Mouse (Mus musculus): ENCODE measurements at regions not wholly inside any gene's neighbourhood (a gene's known extent, or its start where the extent isn't known, plus 50 kb on each side); places are given as distances from the start of the nearest gene placed in this dataset.
"Not testable (repeated sequence)": the region's sequence is repeated elsewhere in the genome, so short reads cannot be mapped to it uniquely, and the experiment has no call there.

GRCm38 (mm10) chr15:60285321-60285720 lies 268.9 kb upstream of the 4933412E24Rik start:
- Histone ChIP-seq H3K36me3 (ENCODE audit: control insufficient read depth, insufficient read depth, low read length) (no peaks in the 10 kb centered on the region), H3K27ac (replicated peaks in 1 of 2; ENCODE audit: control insufficient read depth in 1 of 2, insufficient read depth in 1 of 2, low read depth in 2 of 2, low read length in 2 of 2) (no peak overlapping the region), H3K27me3 (ENCODE audit: control insufficient read depth, insufficient read depth, low read length) (no peaks in the 10 kb centered on the region), H3K4me2 (ENCODE audit: low read length) (no peak overlapping the region), H3K4me3 (ENCODE audit: control insufficient read depth in 1 of 2, insufficient read depth in 1 of 2, low read depth in 1 of 2, low read length in 2 of 2) (no peak overlapping the region), H3K9me3 (ENCODE audit: control insufficient read depth, low read length) (no peaks in the 10 kb centered on the region), H3K9ac (ENCODE audit: low read length) (no peak overlapping the region), H3K4me1 (ENCODE audit: control insufficient read depth in 2 of 2, insufficient read depth in 2 of 2, low read length in 2 of 2) (no peaks in the 10 kb centered on the region)
- WGBS: 83% methylated on average over 4 of the region's 4 CpGs
- ATAC-seq (ENCODE audit: insufficient number of reproducible peaks, insufficient read depth, low FRiP score, low read depth): no peak

DNA sequence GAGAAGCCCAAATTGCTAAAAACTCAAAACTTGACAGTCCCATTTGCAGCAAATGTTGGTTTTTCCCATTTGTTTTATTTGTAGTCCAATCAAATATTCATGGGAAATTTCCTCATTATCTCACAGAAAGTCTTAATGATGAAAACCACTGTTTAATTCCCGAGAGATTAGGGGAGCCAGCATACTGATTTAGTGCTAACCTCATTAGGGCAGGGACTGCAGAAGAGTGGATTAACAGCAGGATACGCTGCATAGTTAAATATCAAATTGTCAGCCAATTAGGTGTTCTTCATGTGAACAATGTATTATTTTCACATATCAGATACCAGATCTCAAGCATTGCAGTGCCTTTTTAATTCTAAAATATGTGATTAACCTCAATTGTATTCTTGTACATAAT lies 264.0 kb upstream of the 4933412E24Rik start:
- 82% methylated on average over 2 of the region's 2 CpGs for WGBS
- H3K27me3 ChIP-seq (ENCODE audit: control insufficient read depth, insufficient read depth, low read length): no peaks in the 10 kb centered on the region
- H3K9ac ChIP-seq (ENCODE audit: low read length): no peak overlapping the region
- no peak overlapping the region for H3K4me2 ChIP-seq (ENCODE audit: low read length)
- H3K4me1 ChIP-seq (ENCODE audit: control insufficient read depth in 2 of 2, insufficient read depth in 2 of 2, low read length in 2 of 2): no peaks in the 10 kb centered on the region
- H3K36me3 ChIP-seq (ENCODE audit: control insufficient read depth, insufficient read depth, low read length): no peaks in the 10 kb centered on the region
- H3K4me3 ChIP-seq (ENCODE audit: control insufficient read depth in 1 of 2, insufficient read depth in 1 of 2, low read depth in 1 of 2, low read length in 2 of 2): no peak overlapping the region
- no peak for ATAC-seq (ENCODE audit: insufficient number of reproducible peaks, insufficient read depth, low FRiP score, low read depth)
- H3K27ac ChIP-seq (replicated peaks in 1 of 2; ENCODE audit: control insufficient read depth in 1 of 2, insufficient read depth in 1 of 2, low read depth in 2 of 2, low read length in 2 of 2): no peak overlapping the region
- no peaks in the 10 kb centered on the region for H3K9me3 ChIP-seq (ENCODE audit: control insufficient read depth, low read length)

DNA sequence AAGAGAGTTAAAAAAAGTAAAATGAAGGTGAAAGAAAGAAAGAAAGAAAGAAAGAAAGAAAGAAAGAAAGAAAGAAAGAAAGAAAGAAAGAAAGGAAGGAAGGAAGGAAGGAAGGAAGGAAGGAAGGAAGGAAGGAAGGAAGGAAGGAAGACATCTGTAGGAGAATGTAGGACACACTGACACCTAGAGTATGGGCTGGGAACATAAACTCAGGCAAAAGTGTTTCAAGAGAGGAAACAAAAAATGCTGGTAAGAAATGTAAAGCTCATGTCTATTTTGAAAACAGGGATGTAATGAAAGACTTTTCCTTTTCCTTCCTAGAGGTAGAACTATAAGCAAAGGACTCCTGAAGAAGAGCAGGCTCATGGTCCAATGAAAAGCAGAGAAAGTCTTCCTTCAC lies 237.2 kb upstream of the 4933412E24Rik start:
- not testable (repeated sequence) for H3K36me3 ChIP-seq (ENCODE audit: control insufficient read depth, insufficient read depth, low read length); H3K4me2 ChIP-seq (ENCODE audit: low read length); H3K4me1 ChIP-seq (ENCODE audit: control insufficient read depth in 2 of 2, insufficient read depth in 2 of 2, low read length in 2 of 2); H3K27me3 ChIP-seq (ENCODE audit: control insufficient read depth, insufficient read depth, low read length); H3K9me3 ChIP-seq (ENCODE audit: control insufficient read depth, low read length); H3K4me3 ChIP-seq (ENCODE audit: control insufficient read depth in 1 of 2, insufficient read depth in 1 of 2, low read depth in 1 of 2, low read length in 2 of 2); H3K9ac ChIP-seq (ENCODE audit: low read length); H3K27ac ChIP-seq (replicated peaks in 1 of 2; ENCODE audit: control insufficient read depth in 1 of 2, insufficient read depth in 1 of 2, low read depth in 2 of 2, low read length in 2 of 2); ATAC-seq (ENCODE audit: insufficient number of reproducible peaks, insufficient read depth, low FRiP score, low read depth)

GRCm38 (mm10) chr15:60226335-60226938 lies 210.0 kb upstream of the 4933412E24Rik start:
- H3K4me3 ChIP-seq (ENCODE audit: control insufficient read depth in 1 of 2, insufficient read depth in 1 of 2, low read depth in 1 of 2, low read length in 2 of 2): no peak overlapping the region
- H3K4me1 ChIP-seq (ENCODE audit: control insufficient read depth in 2 of 2, insufficient read depth in 2 of 2, low read length in 2 of 2): peaks cover 0 to 15% of the 10 kb centered on the region in 2 experiments; a peak in 3 of 4 replicates
- WGBS: 12% methylated on average over 4 of the region's 4 CpGs
- H3K4me2 ChIP-seq (ENCODE audit: low read length): no peak overlapping the region
- H3K27ac ChIP-seq (replicated peaks in 1 of 2; ENCODE audit: control insufficient read depth in 1 of 2, insufficient read depth in 1 of 2, low read depth in 2 of 2, low read length in 2 of 2): peak overlapping the region in 1 of 2 experiments; percentile 33; a peak in 1 of 4 replicates
- H3K27me3 ChIP-seq (ENCODE audit: control insufficient read depth, insufficient read depth, low read length): no peaks in the 10 kb centered on the region
- no peaks in the 10 kb centered on the region for H3K9me3 ChIP-seq (ENCODE audit: control insufficient read depth, low read length)
- no peak for ATAC-seq (ENCODE audit: insufficient number of reproducible peaks, insufficient read depth, low FRiP score, low read depth)
- H3K9ac ChIP-seq (ENCODE audit: low read length): no peak overlapping the region
- no peaks in the 10 kb centered on the region for H3K36me3 ChIP-seq (ENCODE audit: control insufficient read depth, insufficient read depth, low read length)

DNA sequence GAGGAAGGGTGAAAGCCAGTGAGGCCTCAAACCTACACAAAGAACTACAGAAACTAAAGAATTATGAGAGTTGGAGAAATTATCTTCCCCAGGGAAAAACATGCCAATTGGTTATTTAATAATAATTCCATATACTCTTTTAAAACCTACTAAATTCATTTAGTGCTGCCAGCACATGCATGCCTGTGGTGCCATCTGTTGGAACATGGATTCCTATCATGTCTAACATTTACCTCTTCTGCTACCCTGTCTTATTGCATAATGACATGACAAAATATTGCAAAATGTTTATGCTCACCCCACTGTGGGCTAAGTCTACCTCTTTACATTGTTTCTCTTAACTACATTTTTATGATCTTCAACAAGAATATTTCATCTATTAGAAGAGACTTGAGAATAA lies 178.7 kb upstream of the 4933412E24Rik start:
- no peaks in the 10 kb centered on the region for H3K4me1 ChIP-seq (ENCODE audit: control insufficient read depth in 2 of 2, insufficient read depth in 2 of 2, low read length in 2 of 2)
- no peaks in the 10 kb centered on the region for H3K36me3 ChIP-seq (ENCODE audit: control insufficient read depth, insufficient read depth, low read length)
- H3K4me2 ChIP-seq (ENCODE audit: low read length): no peak overlapping the region
- H3K9me3 ChIP-seq (ENCODE audit: control insufficient read depth, low read length): no peaks in the 10 kb centered on the region
- no peak overlapping the region for H3K9ac ChIP-seq (ENCODE audit: low read length)
- no peaks in the 10 kb centered on the region for H3K27me3 ChIP-seq (ENCODE audit: control insufficient read depth, insufficient read depth, low read length)
- H3K4me3 ChIP-seq (ENCODE audit: control insufficient read depth in 1 of 2, insufficient read depth in 1 of 2, low read depth in 1 of 2, low read length in 2 of 2): no peak overlapping the region
- H3K27ac ChIP-seq (replicated peaks in 1 of 2; ENCODE audit: control insufficient read depth in 1 of 2, insufficient read depth in 1 of 2, low read depth in 2 of 2, low read length in 2 of 2): no peak overlapping the region
- ATAC-seq (ENCODE audit: insufficient number of reproducible peaks, insufficient read depth, low FRiP score, low read depth): no peak

DNA sequence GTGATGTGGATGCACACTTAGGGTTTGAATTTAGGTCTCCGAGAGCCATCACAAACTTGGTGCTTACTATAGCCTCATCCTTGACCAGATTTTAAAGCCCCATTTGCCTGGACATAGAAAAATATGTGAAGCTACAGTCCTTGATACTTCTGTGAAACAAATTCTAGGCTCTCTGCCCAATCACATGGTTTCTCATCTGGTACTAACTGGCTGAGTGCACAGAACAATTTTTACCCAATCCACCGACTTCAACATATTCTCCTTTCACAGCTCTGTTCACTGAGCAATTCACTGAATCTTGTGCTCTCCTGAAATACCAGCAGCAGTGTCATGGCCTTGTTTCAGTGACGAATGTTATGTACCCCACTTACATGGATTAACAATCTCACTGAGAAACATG lies 176.7 kb upstream of the 4933412E24Rik start:
- Histone ChIP-seq H3K9me3 (ENCODE audit: control insufficient read depth, low read length) (no peaks in the 10 kb centered on the region), H3K36me3 (ENCODE audit: control insufficient read depth, insufficient read depth, low read length) (no peaks in the 10 kb centered on the region), H3K4me1 (ENCODE audit: control insufficient read depth in 2 of 2, insufficient read depth in 2 of 2, low read length in 2 of 2) (no peaks in the 10 kb centered on the region), H3K27ac (replicated peaks in 1 of 2; ENCODE audit: control insufficient read depth in 1 of 2, insufficient read depth in 1 of 2, low read depth in 2 of 2, low read length in 2 of 2) (no peak overlapping the region), H3K9ac (ENCODE audit: low read length) (no peak overlapping the region), H3K4me3 (ENCODE audit: control insufficient read depth in 1 of 2, insufficient read depth in 1 of 2, low read depth in 1 of 2, low read length in 2 of 2) (no peak overlapping the region), H3K27me3 (ENCODE audit: control insufficient read depth, insufficient read depth, low read length) (no peaks in the 10 kb centered on the region), H3K4me2 (ENCODE audit: low read length) (no peak overlapping the region)
- WGBS: 81% methylated on average over 3 of the region's 3 CpGs
- no peak for ATAC-seq (ENCODE audit: insufficient number of reproducible peaks, insufficient read depth, low FRiP score, low read depth)

DNA sequence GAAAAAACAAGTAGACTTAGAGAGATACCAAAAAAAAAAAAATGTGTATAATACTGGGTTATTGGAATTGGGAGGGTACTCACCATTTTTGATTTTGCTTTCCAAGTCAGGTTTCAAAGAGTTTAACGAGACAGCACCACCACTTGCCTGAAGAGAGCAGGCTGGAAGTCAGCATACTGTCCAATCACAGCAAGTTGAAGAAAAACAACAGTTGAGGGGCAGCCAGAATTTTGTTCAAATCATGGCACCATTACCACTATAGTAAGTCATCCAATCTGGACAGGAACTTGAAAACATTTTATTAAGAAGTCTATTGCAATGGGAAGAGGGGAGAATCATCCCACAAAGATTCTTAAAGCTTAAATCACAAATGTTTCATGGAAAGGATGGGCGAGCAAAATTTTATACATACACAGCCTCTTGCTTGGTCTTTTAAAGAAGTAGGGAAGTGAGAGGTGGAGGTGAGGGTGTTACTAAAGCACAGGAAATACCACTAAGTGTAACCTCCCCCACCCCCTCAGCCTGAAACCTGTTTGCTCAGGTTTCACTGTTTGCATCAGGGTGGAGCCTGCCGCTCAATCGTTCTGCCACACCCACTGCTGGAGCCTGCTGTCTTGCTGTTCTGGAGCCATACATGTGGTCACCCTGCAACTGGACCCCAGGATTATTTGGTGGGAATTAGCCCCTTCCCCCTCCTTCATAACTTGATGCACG lies 170.7 kb upstream of the 4933412E24Rik start:
- H3K27ac ChIP-seq (replicated peaks in 1 of 2; ENCODE audit: control insufficient read depth in 1 of 2, insufficient read depth in 1 of 2, low read depth in 2 of 2, low read length in 2 of 2): no peak overlapping the region
- WGBS: 42% methylated on average over 5 of the region's 5 CpGs
- no peak for ATAC-seq (ENCODE audit: insufficient number of reproducible peaks, insufficient read depth, low FRiP score, low read depth)

More for the DNA sequence above, 170.7 kb upstream of the 4933412E24Rik start:
- H3K9me3 ChIP-seq (ENCODE audit: control insufficient read depth, low read length): no peaks in the 10 kb centered on the region
- no peak overlapping the region for H3K4me2 ChIP-seq (ENCODE audit: low read length)
- H3K27me3 ChIP-seq (ENCODE audit: control insufficient read depth, insufficient read depth, low read length): no peaks in the 10 kb centered on the region
- no peaks in the 10 kb centered on the region for H3K36me3 ChIP-seq (ENCODE audit: control insufficient read depth, insufficient read depth, low read length)
- no peaks in the 10 kb centered on the region for H3K4me1 ChIP-seq (ENCODE audit: control insufficient read depth in 2 of 2, insufficient read depth in 2 of 2, low read length in 2 of 2)
- no peak overlapping the region for H3K4me3 ChIP-seq (ENCODE audit: control insufficient read depth in 1 of 2, insufficient read depth in 1 of 2, low read depth in 1 of 2, low read length in 2 of 2)
- no peak overlapping the region for H3K9ac ChIP-seq (ENCODE audit: low read length)

All from heart, embryonic 14.5 days (tissue).